Mouse (Mus musculus): ENCODE measurements at regions not wholly inside any gene's neighbourhood (a gene's known extent, or its start where the extent isn't known, plus 50 kb on each side); places are given as distances from the start of the nearest gene placed in this dataset.

- no peak for ATAC-seq (replicated peaks; ENCODE audit: low read depth, poor library complexity, severe bottlenecking)
These were observed 62.7 kb downstream of the Smim20 start for GRCm38 (mm10) chr5:53329591-53329990.

GRCm38 (mm10) chr5:53336704-53337103 lies 69.8 kb downstream of the Smim20 start:
- ATAC-seq (replicated peaks; ENCODE audit: low read depth, poor library complexity, severe bottlenecking): peak; percentile 63

- ATAC-seq (replicated peaks; ENCODE audit: low read depth, poor library complexity, severe bottlenecking): peak; percentile 92
These were observed 70.9 kb downstream of the Smim20 start for GRCm38 (mm10) chr5:53337816-53338215.

GRCm38 (mm10) chr5:53345164-53345563 lies 78.3 kb downstream of the Smim20 start:
- peak; percentile 60; the same call in 1 of the 2 replicates for ATAC-seq (replicated peaks; ENCODE audit: low read depth, poor library complexity, severe bottlenecking)

GRCm38 (mm10) chr5:53346028-53346427 lies 79.1 kb downstream of the Smim20 start:
- ATAC-seq (replicated peaks; ENCODE audit: low read depth, poor library complexity, severe bottlenecking): no peak

DNA sequence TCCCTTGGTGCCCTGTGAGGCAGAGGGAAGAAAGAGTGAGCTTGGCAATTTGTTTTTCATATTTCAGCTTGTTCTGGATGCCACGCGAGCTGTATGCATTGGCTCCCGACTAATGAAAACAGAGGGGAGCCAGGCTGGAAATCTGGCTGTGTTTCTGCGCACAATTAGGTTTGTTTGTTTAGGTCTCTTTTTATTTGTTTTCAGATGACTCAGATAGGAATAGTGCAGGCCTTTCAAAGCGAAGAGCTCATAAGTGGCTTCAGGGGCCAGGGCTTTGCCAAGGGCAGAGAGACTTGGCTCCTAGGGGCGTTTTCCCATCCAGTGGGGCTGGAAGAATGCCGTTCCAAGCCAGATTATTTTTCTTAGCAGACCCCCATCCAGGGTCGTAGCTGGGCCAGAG lies 79.9 kb downstream of the Smim20 start:
- no peak for ATAC-seq (replicated peaks; ENCODE audit: low read depth, poor library complexity, severe bottlenecking)

GRCm38 (mm10) chr5:53352852-53353251 lies 86.0 kb downstream of the Smim20 start:
- ATAC-seq (replicated peaks; ENCODE audit: low read depth, poor library complexity, severe bottlenecking): no peak

DNA sequence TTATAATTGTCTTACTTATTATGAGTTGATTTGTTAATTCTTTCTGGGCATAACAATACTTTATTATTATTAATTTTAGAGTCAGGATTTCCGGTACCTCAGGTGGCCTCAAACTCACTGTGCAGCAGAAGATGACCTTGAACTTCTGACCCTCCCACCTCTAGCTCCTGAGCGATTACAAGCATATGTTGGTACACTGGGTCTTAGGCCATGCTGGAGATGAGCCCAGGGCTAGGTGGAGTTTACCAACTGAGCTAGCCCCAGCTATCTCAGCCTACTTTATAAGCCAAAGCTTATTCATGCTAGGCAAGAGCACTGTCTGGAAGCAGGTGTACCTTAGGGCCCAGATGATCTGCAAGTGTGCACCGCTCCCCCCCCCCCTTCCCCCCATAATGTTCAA lies 87.4 kb downstream of the Smim20 start:
- no peak for ATAC-seq (replicated peaks; ENCODE audit: low read depth, poor library complexity, severe bottlenecking)

DNA sequence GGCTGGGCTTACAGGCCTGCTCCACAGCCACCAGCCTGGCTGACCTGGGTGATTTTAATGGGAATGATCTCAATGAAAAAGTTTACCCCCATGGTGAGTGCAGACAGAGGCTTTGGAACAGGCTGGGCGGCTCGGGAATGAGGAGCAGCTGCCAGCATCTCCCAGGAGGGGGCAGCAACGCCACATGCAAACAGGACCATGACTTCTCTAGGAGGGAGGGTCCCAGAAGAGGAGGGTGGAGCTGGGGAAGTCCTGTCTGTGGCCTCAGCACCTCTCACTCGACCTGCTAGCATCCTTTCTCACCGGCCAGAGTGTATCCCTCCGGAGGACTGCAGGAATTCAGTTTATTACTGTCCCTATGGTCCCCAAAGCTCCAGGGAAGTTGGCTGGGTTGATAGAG lies 88.2 kb downstream of the Smim20 start:
- peak; percentile 98 for ATAC-seq (replicated peaks; ENCODE audit: low read depth, poor library complexity, severe bottlenecking)

DNA sequence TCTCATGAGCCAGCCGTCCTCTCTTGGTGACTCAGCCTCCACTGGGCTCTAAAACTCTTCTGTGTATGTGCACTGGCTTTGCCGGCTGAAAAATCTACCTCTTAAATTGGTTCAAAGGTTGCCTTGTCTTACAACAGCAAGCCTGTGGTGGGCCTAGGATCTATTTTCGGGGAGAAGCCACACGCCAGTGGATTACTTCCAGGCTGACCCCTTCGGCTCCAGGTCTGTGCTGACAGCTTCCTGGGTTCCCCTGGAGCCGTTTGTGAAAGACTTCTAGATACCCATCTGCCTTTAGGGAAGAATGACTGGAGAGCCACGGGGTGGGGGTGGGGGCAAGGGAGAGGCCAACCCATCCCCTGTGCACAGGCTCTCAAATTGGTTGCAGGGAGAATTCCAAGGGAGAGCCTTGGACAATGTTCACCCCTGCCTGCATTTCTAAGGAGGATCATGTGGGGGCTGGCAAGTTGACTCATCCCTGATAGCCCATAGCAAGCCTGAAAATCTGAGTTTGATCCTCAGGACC lies 90.3 kb downstream of the Smim20 start:
- no peak for ATAC-seq (replicated peaks; ENCODE audit: low read depth, poor library complexity, severe bottlenecking)

- ATAC-seq (replicated peaks; ENCODE audit: low read depth, poor library complexity, severe bottlenecking): no peak
These were observed 91.3 kb downstream of the Smim20 start for GRCm38 (mm10) chr5:53358181-53358580.

DNA sequence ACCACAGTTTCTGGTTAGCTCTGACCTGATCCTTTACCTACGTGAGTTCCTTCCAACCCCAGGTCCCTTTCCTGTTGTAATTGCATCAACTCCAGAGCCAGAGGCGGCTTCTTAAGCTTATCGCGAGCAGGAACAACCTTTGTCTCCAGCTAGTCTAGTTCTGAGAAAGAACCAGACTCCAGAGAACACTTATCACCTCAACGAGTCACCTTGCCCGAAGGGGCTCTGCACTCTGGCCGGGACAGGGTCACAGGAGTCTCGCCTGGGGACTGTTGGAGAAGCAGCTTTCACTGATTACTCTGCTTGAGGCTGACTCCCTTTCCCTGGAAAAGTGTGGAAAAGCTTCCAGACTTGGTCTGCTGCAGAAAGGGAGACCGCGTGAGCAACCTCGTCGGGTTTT lies 93.0 kb downstream of the Smim20 start:
- no peak for ATAC-seq (replicated peaks; ENCODE audit: low read depth, poor library complexity, severe bottlenecking)

DNA sequence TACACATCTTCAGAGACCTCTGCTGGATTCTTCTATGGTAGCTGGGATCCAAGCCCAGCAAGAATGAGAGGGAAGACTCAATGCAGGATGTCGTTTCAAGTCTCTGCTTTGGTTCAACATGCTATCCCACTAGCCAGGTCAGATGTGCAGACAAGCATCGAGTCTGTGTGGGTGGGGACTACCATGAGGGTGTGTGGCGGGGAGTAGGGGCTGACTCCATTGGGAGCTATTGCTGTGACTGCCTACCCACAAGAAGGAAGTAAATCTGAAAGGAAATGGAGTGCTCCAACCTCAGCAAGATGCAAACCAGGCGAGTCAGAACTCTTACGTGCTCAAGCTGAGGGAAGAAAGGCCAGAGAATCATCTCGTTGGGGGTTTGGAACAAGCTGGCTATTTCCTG lies 94.4 kb downstream of the Smim20 start:
- peak; percentile 78 for ATAC-seq (replicated peaks; ENCODE audit: low read depth, poor library complexity, severe bottlenecking)

- no peak for ATAC-seq (replicated peaks; ENCODE audit: low read depth, poor library complexity, severe bottlenecking)
These were observed 97.0 kb downstream of the Smim20 start for GRCm38 (mm10) chr5:53363898-53364297.

GRCm38 (mm10) chr5:53366882-53367561 lies 98.9 kb upstream of the Rbpj start:
- no peak for ATAC-seq (replicated peaks; ENCODE audit: low read depth, poor library complexity, severe bottlenecking)

DNA sequence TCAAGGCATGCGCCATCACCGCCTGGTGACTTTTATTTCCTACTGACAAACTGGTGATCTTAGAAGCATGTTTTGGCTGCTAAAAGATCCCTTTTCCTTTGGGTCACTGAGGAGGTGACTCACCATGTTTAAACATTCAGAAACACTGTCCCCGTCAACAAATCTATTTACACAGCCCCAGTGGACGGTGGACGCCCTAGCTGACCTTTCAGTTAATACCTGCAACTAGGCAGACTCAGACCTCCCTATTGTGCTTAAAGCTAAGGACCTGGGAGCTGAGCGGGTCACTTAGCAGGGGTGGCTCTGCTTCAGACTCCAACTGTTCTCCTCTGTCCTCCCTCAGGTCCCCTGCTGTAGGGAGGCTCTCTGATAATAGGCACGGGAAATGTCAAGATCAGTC lies 95.7 kb upstream of the Rbpj start:
- no peak for ATAC-seq (replicated peaks; ENCODE audit: low read depth, poor library complexity, severe bottlenecking)

- no peak for ATAC-seq (replicated peaks; ENCODE audit: low read depth, poor library complexity, severe bottlenecking)
These were observed 94.3 kb upstream of the Rbpj start for GRCm38 (mm10) chr5:53371638-53372037.

DNA sequence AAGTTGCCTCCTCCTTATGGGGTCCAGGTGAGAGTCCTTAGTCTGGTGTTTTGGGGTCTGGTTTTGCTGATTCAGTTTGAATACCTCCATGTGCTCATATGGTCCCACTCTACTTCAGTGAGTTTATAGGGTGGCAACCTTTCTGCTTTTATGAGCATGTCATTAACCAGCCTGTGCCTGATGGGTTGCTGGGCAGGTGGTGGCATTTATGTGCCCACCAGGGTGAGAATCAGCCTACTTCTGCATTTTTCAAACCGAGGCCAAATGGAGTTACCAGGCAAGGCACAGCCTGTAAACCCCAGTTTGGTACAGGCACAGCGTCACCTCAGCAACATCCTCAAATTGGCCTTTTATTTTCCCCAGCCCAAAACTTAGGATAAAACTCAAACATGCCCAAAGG lies 92.6 kb upstream of the Rbpj start:
- ATAC-seq (replicated peaks; ENCODE audit: low read depth, poor library complexity, severe bottlenecking): peak; percentile 82

DNA sequence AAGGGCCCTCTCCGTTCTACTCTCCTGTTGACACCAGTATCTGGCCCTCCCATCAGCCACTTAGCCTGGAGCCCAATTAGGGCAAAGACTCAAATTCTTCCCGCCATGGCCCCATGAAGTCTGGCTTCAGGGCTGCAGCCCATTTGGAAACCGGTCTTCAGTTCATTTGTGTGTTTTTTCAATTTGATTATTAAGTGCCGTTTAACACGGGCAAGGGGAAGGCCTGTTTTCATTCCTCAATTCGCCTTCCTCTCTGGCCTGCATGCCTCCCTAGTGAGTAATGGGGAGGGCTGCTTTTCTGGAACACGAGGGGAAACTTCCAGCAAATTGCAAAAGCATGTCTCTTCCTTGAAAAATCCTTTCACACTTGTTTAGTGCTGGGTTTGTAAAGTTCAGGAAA lies 89.1 kb upstream of the Rbpj start:
- no peak for ATAC-seq (replicated peaks; ENCODE audit: low read depth, poor library complexity, severe bottlenecking)

GRCm38 (mm10) chr5:53377698-53378097 lies 88.3 kb upstream of the Rbpj start:
- no peak for ATAC-seq (replicated peaks; ENCODE audit: low read depth, poor library complexity, severe bottlenecking)

GRCm38 (mm10) chr5:53378106-53378505 lies 87.8 kb upstream of the Rbpj start:
- ATAC-seq (replicated peaks; ENCODE audit: low read depth, poor library complexity, severe bottlenecking): no peak

- peak; percentile 98 for ATAC-seq (replicated peaks; ENCODE audit: low read depth, poor library complexity, severe bottlenecking)
These were observed 87.4 kb upstream of the Rbpj start for GRCm38 (mm10) chr5:53378599-53378998.
